Mouse (Mus musculus): ENCODE measurements around the gene Med7. TPM values are rescaled to one million over a fixed set of nuclear protein-coding genes. Genes with fewer than 3 reads are reported as not detected.

Gene Med7
- polyA plus RNA-seq, 1 experiment from 2014 or later, result 60.1 TPM

Other genes starting within 250 kb of the Med7 start
- gene Fndc9, start 201.4 kb upstream of the Med7 start, polyA plus RNA-seq (2014; fragmentation: Nextera tagmentation; extraction: Ambion mirVana), result not detected in 2 replicates
- 5.6 and 5.7 TPM in 2 replicates for gene Cyfip2, start 124.1 kb upstream of the Med7 start, polyA plus RNA-seq (2014; fragmentation: Nextera tagmentation; extraction: Ambion mirVana)
- gene Itk, start 47.4 kb upstream of the Med7 start, polyA plus RNA-seq (2014; fragmentation: Nextera tagmentation; extraction: Ambion mirVana), result 0.10 TPM in 1 of 2 replicates, not detected in the other
- gene Fam71b, start 40.4 kb upstream of the Med7 start, polyA plus RNA-seq (2014; fragmentation: Nextera tagmentation; extraction: Ambion mirVana), result 0.07 TPM in 1 of 2 replicates, not detected in the other
- 0.31 and 0.33 TPM in 2 replicates for gene Havcr2, start 18.0 kb downstream of the Med7 start, polyA plus RNA-seq (2014; fragmentation: Nextera tagmentation; extraction: Ambion mirVana)
- gene Gm12169, start 87.3 kb downstream of the Med7 start, polyA plus RNA-seq (2014; fragmentation: Nextera tagmentation; extraction: Ambion mirVana), result not detected in 2 replicates
- 0.23 and 0.56 TPM in 2 replicates for gene BC053393, start 134.6 kb downstream of the Med7 start, polyA plus RNA-seq (2014; fragmentation: Nextera tagmentation; extraction: Ambion mirVana)
- not detected in 2 replicates for gene Dppa1, start 192.3 kb downstream of the Med7 start, polyA plus RNA-seq (2014; fragmentation: Nextera tagmentation; extraction: Ambion mirVana)